Mouse (Mus musculus): ENCODE data around the gene Enox1. TPM values are rescaled to one million over a fixed set of nuclear protein-coding genes. Genes with fewer than 3 reads are reported as not detected.
A peak's percentile ranks its signal among the peaks of the same experiment; 100 is the strongest.

The Enox1 gene
- polyA plus RNA-seq, 1 experiment from 2014 or later, result 6.6 TPM

GRCm38 (mm10) chr14:77541925-77542324, 385.4 kb downstream of the Enox1 start:
- no peak overlapping the region for H3K27ac ChIP-seq
- H3K9ac ChIP-seq (ENCODE audit: low read depth, low read length), result no peak overlapping the region
- H3K4me1 ChIP-seq (replicated peaks; ENCODE audit: insufficient read depth, low read length), result no peaks in the 10 kb centered on the region
- no peak overlapping the region for H3K4me2 ChIP-seq (ENCODE audit: low read length)
- no peaks in the 10 kb centered on the region for H3K27me3 ChIP-seq (ENCODE audit: insufficient read depth, low read length)
- WGBS, result 78% methylated on average over 7 of the region's 7 CpGs
- H3K9me3 ChIP-seq (replicated peaks; ENCODE audit: low read length), result no peaks in the 10 kb centered on the region
- no peak overlapping the region for H3K4me3 ChIP-seq (replicated peaks; ENCODE audit: low read depth, low read length)
- TF ChIP-seq CTCF (IDR thresholded peaks at IDR 0.05; ENCODE audit: low read depth), result peak; percentile 35; the same call in 1 of the 2 replicates
- ATAC-seq (replicated peaks; ENCODE audit: low FRiP score, low read depth) (no peak), DNase-seq (ENCODE audit: low spot score) (no peak)
- no peaks in the 10 kb centered on the region for H3K36me3 ChIP-seq (ENCODE audit: insufficient read depth, low read length)

- no peak for ATAC-seq (replicated peaks; ENCODE audit: low FRiP score, low read depth)
- Histone ChIP-seq H3K9me3 (replicated peaks; ENCODE audit: low read length) (no peaks in the 10 kb centered on the region), H3K27me3 (ENCODE audit: insufficient read depth, low read length) (no peaks in the 10 kb centered on the region), H3K9ac (ENCODE audit: low read depth, low read length) (no peak overlapping the region), H3K36me3 (ENCODE audit: insufficient read depth, low read length) (no peaks in the 10 kb centered on the region), H3K4me1 (replicated peaks; ENCODE audit: insufficient read depth, low read length) (no peaks in the 10 kb centered on the region), H3K4me3 (replicated peaks; ENCODE audit: low read depth, low read length) (no peak overlapping the region), H3K4me2 (ENCODE audit: low read length) (no peak overlapping the region), H3K27ac (no peak overlapping the region)
- no peak for DNase-seq (ENCODE audit: low spot score)
- TF ChIP-seq CTCF (IDR thresholded peaks at IDR 0.05; ENCODE audit: low read depth), result no peak
- 77% methylated on average over 8 of the region's 8 CpGs for WGBS
Measured at GRCm38 (mm10) chr14:77546531-77547274, 390.1 kb downstream of the Enox1 start.

- Histone ChIP-seq H3K27ac (no peak overlapping the region), H3K27me3 (ENCODE audit: insufficient read depth, low read length) (no peaks in the 10 kb centered on the region), H3K36me3 (ENCODE audit: insufficient read depth, low read length) (no peaks in the 10 kb centered on the region), H3K9ac (ENCODE audit: low read depth, low read length) (no peak overlapping the region), H3K4me3 (replicated peaks; ENCODE audit: low read depth, low read length) (no peak overlapping the region), H3K9me3 (replicated peaks; ENCODE audit: low read length) (no peaks in the 10 kb centered on the region), H3K4me1 (replicated peaks; ENCODE audit: insufficient read depth, low read length) (no peaks in the 10 kb centered on the region), H3K4me2 (ENCODE audit: low read length) (no peak overlapping the region)
- DNase-seq (ENCODE audit: low spot score) (no peak), ATAC-seq (replicated peaks; ENCODE audit: low FRiP score, low read depth) (no peak)
- WGBS, result 86% methylated on average over 5 of the region's 5 CpGs
- TF ChIP-seq CTCF (IDR thresholded peaks at IDR 0.05; ENCODE audit: low read depth), result no peak
Measured at GRCm38 (mm10) chr14:77547351-77547750, 390.8 kb downstream of the Enox1 start.

- no peak for ATAC-seq (replicated peaks; ENCODE audit: low FRiP score, low read depth)
Measured at GRCm38 (mm10) chr14:77548963-77549362, 392.4 kb downstream of the Enox1 start.

DNA sequence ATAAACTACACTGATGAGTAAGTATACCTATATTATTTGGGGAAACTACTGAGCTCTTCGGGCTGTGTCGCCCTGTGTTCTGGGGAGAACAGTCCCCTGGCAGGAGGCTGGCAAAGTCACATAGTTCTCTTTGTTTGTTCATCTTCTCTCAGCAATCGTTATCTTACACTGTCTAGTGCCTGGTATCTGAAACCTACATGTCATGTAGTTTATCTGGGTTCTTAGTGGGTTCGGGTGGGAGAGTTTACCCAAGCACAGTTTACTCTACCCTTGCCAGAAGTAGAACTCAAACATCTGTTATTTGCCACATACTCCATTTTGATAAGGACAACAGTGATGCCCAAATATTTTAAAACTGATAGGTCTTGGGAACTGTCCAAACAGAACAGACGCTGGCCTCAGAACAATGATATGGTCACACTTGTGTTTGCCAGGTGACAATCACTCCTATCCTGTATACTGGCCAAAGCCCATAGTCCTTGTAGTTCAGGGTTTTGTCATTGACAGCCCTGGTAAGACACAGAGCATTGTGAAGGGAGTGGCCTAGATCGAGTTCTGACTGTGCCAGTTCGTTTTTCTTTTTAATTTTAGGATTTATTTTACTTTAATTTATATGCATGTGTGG, 401.0 kb downstream of the Enox1 start:
- Histone ChIP-seq H3K4me2 (ENCODE audit: low read length) (no peak overlapping the region), H3K9ac (ENCODE audit: low read depth, low read length) (no peak overlapping the region), H3K4me1 (replicated peaks; ENCODE audit: insufficient read depth, low read length) (no peaks in the 10 kb centered on the region), H3K4me3 (replicated peaks; ENCODE audit: low read depth, low read length) (no peak overlapping the region), H3K27ac (no peak overlapping the region), H3K27me3 (ENCODE audit: insufficient read depth, low read length) (no peaks in the 10 kb centered on the region), H3K36me3 (ENCODE audit: insufficient read depth, low read length) (no peaks in the 10 kb centered on the region), H3K9me3 (replicated peaks; ENCODE audit: low read length) (no peaks in the 10 kb centered on the region)
- 84% methylated on average over 7 of the region's 7 CpGs for WGBS
- no peak for TF ChIP-seq CTCF (IDR thresholded peaks at IDR 0.05; ENCODE audit: low read depth)
- DNase-seq (ENCODE audit: low spot score) (no peak), ATAC-seq (replicated peaks; ENCODE audit: low FRiP score, low read depth) (no peak)

More at GRCm38 (mm10) chr14:77548963-77549362, 392.4 kb downstream of the Enox1 start:
- no peak for DNase-seq (ENCODE audit: low spot score)
- no peaks in the 10 kb centered on the region for H3K27me3 ChIP-seq (ENCODE audit: insufficient read depth, low read length)
- no peak for TF ChIP-seq CTCF (IDR thresholded peaks at IDR 0.05; ENCODE audit: low read depth)
- H3K4me3 ChIP-seq (replicated peaks; ENCODE audit: low read depth, low read length), result no peak overlapping the region
- H3K27ac ChIP-seq, result no peak overlapping the region
- WGBS, result 88% methylated on average over 5 of the region's 5 CpGs
- no peak overlapping the region for H3K9ac ChIP-seq (ENCODE audit: low read depth, low read length)
- H3K36me3 ChIP-seq (ENCODE audit: insufficient read depth, low read length), result no peaks in the 10 kb centered on the region
- no peak overlapping the region for H3K4me2 ChIP-seq (ENCODE audit: low read length)
- H3K9me3 ChIP-seq (replicated peaks; ENCODE audit: low read length), result no peaks in the 10 kb centered on the region
- no peaks in the 10 kb centered on the region for H3K4me1 ChIP-seq (replicated peaks; ENCODE audit: insufficient read depth, low read length)

DNA sequence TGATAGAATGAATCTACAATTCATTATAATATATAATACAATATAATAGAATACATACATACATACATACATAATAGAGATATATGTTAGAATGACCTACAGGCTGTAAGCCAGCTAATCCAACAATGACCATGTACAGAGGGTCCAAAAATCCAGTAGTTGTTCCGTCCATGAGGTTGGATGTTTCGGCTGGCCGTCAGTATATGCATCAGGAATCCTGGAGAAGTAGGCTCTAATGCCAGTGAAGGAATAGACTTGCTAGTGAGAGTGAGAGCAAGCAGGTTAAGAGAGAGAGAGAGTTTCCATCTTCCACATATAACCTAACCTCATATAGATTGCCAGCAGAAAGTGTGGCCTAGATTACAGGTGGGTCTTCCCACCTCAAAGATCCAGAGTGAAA, 402.3 kb downstream of the Enox1 start:
- no peaks in the 10 kb centered on the region for H3K36me3 ChIP-seq (ENCODE audit: insufficient read depth, low read length)
- H3K27ac ChIP-seq, result no peak overlapping the region
- no peak overlapping the region for H3K9ac ChIP-seq (ENCODE audit: low read depth, low read length)
- H3K4me3 ChIP-seq (replicated peaks; ENCODE audit: low read depth, low read length), result no peak overlapping the region
- 95% methylated on average over 3 of the region's 3 CpGs for WGBS
- H3K27me3 ChIP-seq (ENCODE audit: insufficient read depth, low read length), result no peaks in the 10 kb centered on the region
- ATAC-seq (replicated peaks; ENCODE audit: low FRiP score, low read depth), result no peak
- no peaks in the 10 kb centered on the region for H3K4me1 ChIP-seq (replicated peaks; ENCODE audit: insufficient read depth, low read length)
- no peak for DNase-seq (ENCODE audit: low spot score)
- H3K9me3 ChIP-seq (replicated peaks; ENCODE audit: low read length), result no peaks in the 10 kb centered on the region
- H3K4me2 ChIP-seq (ENCODE audit: low read length), result no peak overlapping the region
- TF ChIP-seq CTCF (IDR thresholded peaks at IDR 0.05; ENCODE audit: low read depth), result no peak

Measured in kidney, postnatal 0 days (tissue).